Mouse (Mus musculus) ES-E14 (cell line): ENCODE data around the gene Sncg. TPM values are rescaled to one million over a fixed set of nuclear protein-coding genes. Genes with fewer than 3 reads are reported as not detected.
A peak's percentile ranks its signal among the peaks of the same experiment; 100 is the strongest.

Experiments used
- DNase-seq: peaks from one replicate; pipeline ENCODE4 v3.0.0-alpha.2; 2013; ENCODE audit warnings: low read depth, low spot score
- H3K27ac ChIP-seq: 2 replicates; pipeline ENCODE4 v1.5.1; 2012; ENCODE audit warnings: low read depth, mild to moderate bottlenecking, low read length, moderate library complexity, mixed read lengths; ENCODE audit not compliant: poor library complexity, insufficient read depth, severe bottlenecking
- H3K36me3 ChIP-seq: 2 replicates; pipeline ENCODE4 v1.6.1; 2012; ENCODE audit warnings: mild to moderate bottlenecking, low read length, moderate library complexity, mixed read lengths; ENCODE audit not compliant: control insufficient read depth, poor library complexity, insufficient read depth, severe bottlenecking
- H3K4me1 ChIP-seq, 2 experiments: fragments of 150-350 bp in 1 of 2; sonication (generic) in 1 of 2; 2 replicates each; pipeline ENCODE4 v1.6.1; 2012; ENCODE audit warnings: low read length in 2 of 2, mild to moderate bottlenecking in 1 of 2, mixed read lengths in 1 of 2; ENCODE audit not compliant: control insufficient read depth in 2 of 2, insufficient read depth in 2 of 2, poor library complexity in 1 of 2
- H3K4me3 ChIP-seq, 2 experiments: fragments of 150-350 bp in 1 of 2; sonication (generic) in 1 of 2; 2 replicates each; pipeline ENCODE4 v1.5.1; 2012; ENCODE audit warnings: low read length in 2 of 2, low read depth in 1 of 2, mild to moderate bottlenecking in 1 of 2, mixed read lengths in 1 of 2; ENCODE audit not compliant: insufficient read depth in 1 of 2, poor library complexity in 1 of 2, severe bottlenecking in 1 of 2
- H3K9ac ChIP-seq: 2 replicates; pipeline ENCODE4 v1.6.1; 2012; ENCODE audit warnings: low read depth, mild to moderate bottlenecking, low read length, mixed read lengths; ENCODE audit not compliant: poor library complexity, insufficient read depth, severe bottlenecking
- H3K9me3 ChIP-seq: fragments of 150-350 bp; sonication (generic); 2 replicates; pipeline ENCODE4 v1.6.1; 2012; ENCODE audit warnings: low read depth, mild to moderate bottlenecking, low read length; ENCODE audit not compliant: control insufficient read depth, insufficient read depth
- CHD2 ChIP-seq: IDR thresholded peaks from 2 replicates; pipeline ENCODE4 v1.6.1; 2014; ENCODE audit warnings: mild to moderate bottlenecking, low read depth, low read length, inconsistent platforms
- HCFC1 ChIP-seq: IDR thresholded peaks from 2 replicates; pipeline ENCODE4 v1.6.1; 2012; ENCODE audit warnings: low read length, inconsistent platforms, borderline replicate concordance; ENCODE audit not compliant: insufficient read depth
- MAFK ChIP-seq: IDR thresholded peaks from 2 replicates; pipeline ENCODE4 v1.6.1; 2014; ENCODE audit warnings: mild to moderate bottlenecking, low read depth, low read length, inconsistent platforms; ENCODE audit not compliant: insufficient read depth
- ZC3H11A ChIP-seq: IDR thresholded peaks from 2 replicates; pipeline ENCODE4 v1.6.1; 2012; ENCODE audit warnings: low read depth, mild to moderate bottlenecking, inconsistent platforms, low read length, borderline replicate concordance
- ZNF384 ChIP-seq: IDR thresholded peaks from 2 replicates; pipeline ENCODE4 v1.6.1; 2012; ENCODE audit warnings: low read depth, low read length, inconsistent platforms
- in situ Hi-C, 2 experiments: fragments of 600-800 bp; cut with MboI; formaldehyde crosslinking; loops; one replicate each; pipeline ENCODE4 v1.15.1; 2025; ENCODE audit warnings: low sequenced_read_pairs in 2 of 2, inconsistent platforms in 1 of 2; ENCODE audit not compliant: unreplicated experiment in 2 of 2
- total RNA-seq: library from RNA; depleted of rRNA; stranded (reverse); fragments of 300-350 nt; gene quantifications from 2 replicates; pipeline ENCODE4 v1.2.3, GENCODE M21; 2012; rRNA removed

Sncg gene
- total RNA-seq, 1 experiment = 3.9 TPM

- peak overlapping the region; percentile 80 for H3K27ac ChIP-seq
- H3K9ac ChIP-seq = no peak overlapping the region
- no peak overlapping the region for H3K4me3 ChIP-seq
- in situ Hi-C loops = no loop called here
- no peak for DNase-seq
- peaks cover 2 to 7% of the 10 kb centered on the region in 2 experiments; a peak in 1 of 4 replicates for H3K4me1 ChIP-seq
- no peak for TF ChIP-seq CHD2
- TF ChIP-seq HCFC1 = no peak
- no peak for TF ChIP-seq MAFK
- no peak for TF ChIP-seq ZNF384
- no peak for TF ChIP-seq ZC3H11A
- H3K9me3 ChIP-seq = no peaks in the 10 kb centered on the region
- peaks cover 32% of the 10 kb centered on the region for H3K36me3 ChIP-seq
Observed at GRCm38 (mm10) chr14:34323576-34324085, 51.0 kb downstream of the Sncg start.

Other genes starting within 250 kb of the Sncg start
- 0.45 and 0.85 TPM in 2 replicates for gene Npy4r, start 222.3 kb downstream of the Sncg start, total RNA-seq
- 0.58 and 1.6 TPM in 2 replicates for gene Gprin2, start 173.1 kb downstream of the Sncg start, total RNA-seq
- 0.26 TPM in 1 of 2 replicates, not detected in the other for gene Syt15, start 155.2 kb downstream of the Sncg start, total RNA-seq
- gene Shld2, start 64.3 kb downstream of the Sncg start, total RNA-seq = 10.8 and 14.8 TPM in 2 replicates
- gene Glud1, start 64.1 kb downstream of the Sncg start, total RNA-seq = 199 and 211 TPM in 2 replicates
- 97.8 and 145 TPM in 2 replicates for gene Fam25c, start 19.4 kb downstream of the Sncg start, total RNA-seq
- 17.4 and 41.2 TPM in 2 replicates for gene Mmrn2, start 676 bp upstream of the Sncg start, total RNA-seq
- gene Bmpr1a, start 128.6 kb upstream of the Sncg start, total RNA-seq = 38.9 and 49.5 TPM in 2 replicates
- gene 9230112D13Rik, start 148.0 kb upstream of the Sncg start, total RNA-seq = not detected in 2 replicates
- gene Ldb3, start 213.9 kb upstream of the Sncg start, total RNA-seq = 0.98 and 1.1 TPM in 2 replicates
- gene Opn4, start 225.4 kb upstream of the Sncg start, total RNA-seq = 0.31 and 0.53 TPM in 2 replicates